Mouse (Mus musculus) kidney, postnatal 0 days (tissue): ENCODE data around the gene Dnah17. TPM values are rescaled to one million over a fixed set of nuclear protein-coding genes. Genes with fewer than 3 reads are reported as not detected.

ENCODE experiments used
- ATAC-seq: fragments of 200-750 bp; cut with Nextera tagmentation; replicated peaks from 2 replicates; pipeline ENCODE4 v1.8.0; 2017; ENCODE audit warnings: low read depth, moderate number of reproducible peaks, moderate TSS enrichment, moderate library complexity; ENCODE audit not compliant: low FRiP score
- DNase-seq: peaks from one replicate; pipeline ENCODE4 v3.0.0-alpha.2; 2016; ENCODE audit warnings: low spot score
- H3K27ac ChIP-seq: fragments of 300-500 bp; sonication (generic); 2 replicates; pipeline ENCODE4 v1.5.1; 2014; ENCODE audit warnings: mild to moderate bottlenecking
- H3K27me3 ChIP-seq: fragments of 300-500 bp; sonication (generic); 2 replicates; pipeline ENCODE4 v1.6.1; 2014; ENCODE audit warnings: low read length, mixed read lengths; ENCODE audit not compliant: insufficient read depth
- H3K36me3 ChIP-seq: fragments of 300-500 bp; sonication (generic); 2 replicates; pipeline ENCODE4 v1.6.1; 2014; ENCODE audit warnings: low read length, mixed read lengths; ENCODE audit not compliant: insufficient read depth
- H3K4me1 ChIP-seq: fragments of 300-500 bp; sonication (generic); replicated peaks from 2 replicates; pipeline ENCODE4 v1.6.1; 2014; ENCODE audit warnings: antibody characterized with exemption, low read length, mixed read lengths; ENCODE audit not compliant: insufficient read depth
- H3K4me2 ChIP-seq: fragments of 300-500 bp; sonication (generic); 2 replicates; pipeline ENCODE4 v1.6.1; 2014; ENCODE audit warnings: mild to moderate bottlenecking, low read length, moderate library complexity, mixed read lengths
- H3K4me3 ChIP-seq: fragments of 300-500 bp; sonication (generic); replicated peaks from 2 replicates; pipeline ENCODE4 v1.5.1; 2014; ENCODE audit warnings: low read depth, low read length
- H3K9ac ChIP-seq: fragments of 300-500 bp; sonication (generic); 2 replicates; pipeline ENCODE4 v1.6.1; 2014; ENCODE audit warnings: low read depth, low read length
- H3K9me3 ChIP-seq: fragments of 300-500 bp; sonication (generic); replicated peaks from 2 replicates; pipeline ENCODE4 v1.6.1; 2016; ENCODE audit warnings: low read length, inconsistent platforms, mixed read lengths
- CTCF ChIP-seq: IDR thresholded peaks from 2 replicates; pipeline ENCODE4 v1.5.1; 2016; ENCODE audit warnings: antibody characterized with exemption, low read depth, mild to moderate bottlenecking, moderate library complexity
- WGBS: fragments of 180-500 bp; shearing (Covaris S2); extraction: QIAGEN DNeasy Blood & Tissue Kit; methylation state at CpG from one replicate; pipeline ENCODE4 v1.1.7; 2014; 5-methylcytosine and 5-hydroxymethylcytosine counted together
- polyA plus RNA-seq: library from polyadenylated mRNA; unstranded; fragments of >200 nt; fragmentation: Nextera tagmentation; extraction: Ambion mirVana; gene quantifications from 2 replicates; pipeline ENCODE4 v1.2.1, GENCODE M21; 2015

The Dnah17 gene
- polyA plus RNA-seq, 1 experiment from 2014 or later, result 0.12 TPM

DNA sequence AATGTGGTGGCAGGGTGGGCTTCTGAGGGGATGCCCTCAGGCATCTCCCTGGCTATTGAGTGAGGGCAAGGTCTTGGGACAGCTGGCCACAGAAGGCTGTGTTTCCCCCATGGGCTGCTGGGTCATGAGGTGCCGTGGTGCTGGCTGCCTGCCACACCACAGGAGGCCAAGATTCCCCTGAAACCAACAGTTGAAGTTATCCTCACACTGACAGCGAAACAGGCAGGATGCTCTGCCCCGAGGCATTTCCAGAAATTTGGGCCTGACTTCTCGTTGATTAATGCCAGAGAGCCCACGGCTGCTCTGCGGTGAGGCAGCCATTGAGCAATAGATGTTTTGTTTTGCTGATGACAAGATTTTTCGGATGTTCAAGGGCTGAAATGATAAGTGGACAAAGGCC lies 151.0 kb downstream of the Dnah17 start:
- ATAC-seq, result no peak
- no peaks in the 10 kb centered on the region for H3K36me3 ChIP-seq
- no peak for DNase-seq
- H3K27ac ChIP-seq, result no peak overlapping the region
- WGBS, result 68% methylated on average over 7 of the region's 7 CpGs
- no peak for TF ChIP-seq CTCF
- H3K4me3 ChIP-seq, result no peak overlapping the region
- no peak overlapping the region for H3K4me2 ChIP-seq
- peaks cover 19% of the 10 kb centered on the region for H3K4me1 ChIP-seq
- H3K9ac ChIP-seq, result no peak overlapping the region; the same call in 1 of the 2 replicates
- no peaks in the 10 kb centered on the region for H3K27me3 ChIP-seq
- no peaks in the 10 kb centered on the region for H3K9me3 ChIP-seq

DNA sequence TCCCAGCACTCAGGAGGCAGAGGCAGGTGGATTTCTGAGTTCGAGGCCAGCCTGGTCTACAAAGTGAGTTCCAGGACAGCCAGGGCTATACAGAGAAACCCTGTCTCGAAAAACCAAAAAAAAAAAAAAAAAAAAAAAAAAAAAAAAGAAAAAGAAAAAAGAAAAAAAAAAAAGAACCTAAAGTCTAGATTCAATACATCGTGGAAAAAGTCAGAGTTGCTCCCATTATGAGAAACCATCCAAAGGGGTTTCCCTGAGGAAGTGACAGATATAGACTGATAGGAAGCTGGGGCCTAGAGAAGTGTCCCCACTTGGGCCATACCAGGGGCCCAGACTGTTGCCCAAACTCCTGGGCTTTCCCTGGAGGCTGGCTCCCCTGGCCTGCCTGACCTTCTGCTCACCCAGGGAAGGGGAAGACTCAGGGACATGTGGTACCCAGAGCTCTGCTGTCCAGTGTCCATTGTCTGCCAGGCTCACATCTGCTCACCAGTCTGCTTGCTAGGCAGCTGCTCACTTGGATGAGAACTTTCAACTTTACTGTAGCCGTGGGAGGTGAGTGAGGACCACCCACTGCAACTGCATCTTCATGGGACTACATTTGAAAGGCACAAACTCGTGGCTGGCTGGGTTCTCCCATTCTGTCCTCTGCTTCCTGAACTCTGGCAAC lies 152.6 kb downstream of the Dnah17 start:
- no peak for DNase-seq
- Histone ChIP-seq H3K4me3 (no peak overlapping the region), H3K4me2 (no peak overlapping the region), H3K27ac (no peak overlapping the region), H3K27me3 (no peaks in the 10 kb centered on the region), H3K9me3 (no peaks in the 10 kb centered on the region), H3K36me3 (no peaks in the 10 kb centered on the region), H3K4me1 (peaks cover 19% of the 10 kb centered on the region), H3K9ac (no peak overlapping the region)
- no peak for TF ChIP-seq CTCF
- no peak for ATAC-seq
- 56% methylated on average over 4 of the region's 5 CpGs for WGBS

DNA sequence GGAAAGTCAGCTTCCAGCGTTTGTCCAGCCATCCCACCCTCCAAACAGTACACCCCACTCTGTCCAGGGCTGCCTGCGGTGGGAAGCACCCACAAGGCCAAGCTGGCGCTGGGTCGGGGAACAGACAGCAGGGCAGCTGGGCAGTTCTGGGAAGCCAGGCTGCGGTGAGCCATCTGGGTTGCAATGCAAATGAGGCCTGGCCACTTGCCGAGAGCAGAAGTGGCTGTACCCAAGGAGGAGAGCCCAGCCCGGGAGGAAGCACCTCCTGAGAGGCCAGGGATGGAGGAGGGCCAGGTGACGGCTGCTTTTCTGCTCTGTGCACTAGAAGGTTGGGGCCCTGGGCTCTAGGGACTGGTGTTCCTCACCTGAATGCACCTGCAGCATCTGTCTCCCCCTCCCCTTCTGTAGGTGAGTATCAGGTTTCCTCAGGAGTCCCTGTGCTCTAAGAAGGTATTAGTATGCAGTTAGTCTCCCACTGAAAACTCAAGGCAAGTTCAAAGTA lies 154.3 kb downstream of the Dnah17 start:
- ATAC-seq (peak; percentile 70), DNase-seq (peak; percentile 49)
- no peak overlapping the region for H3K9ac ChIP-seq
- H3K36me3 ChIP-seq, result no peaks in the 10 kb centered on the region
- no peak for TF ChIP-seq CTCF
- 20% methylated on average over 8 of the region's 8 CpGs for WGBS
- no peaks in the 10 kb centered on the region for H3K9me3 ChIP-seq
- H3K27me3 ChIP-seq, result no peaks in the 10 kb centered on the region
- H3K4me3 ChIP-seq, result no peak overlapping the region
- peaks cover 19% of the 10 kb centered on the region for H3K4me1 ChIP-seq
- peak overlapping the region; percentile 77 for H3K27ac ChIP-seq
- peak overlapping the region; percentile 8; the same call in 1 of the 2 replicates for H3K4me2 ChIP-seq

DNA sequence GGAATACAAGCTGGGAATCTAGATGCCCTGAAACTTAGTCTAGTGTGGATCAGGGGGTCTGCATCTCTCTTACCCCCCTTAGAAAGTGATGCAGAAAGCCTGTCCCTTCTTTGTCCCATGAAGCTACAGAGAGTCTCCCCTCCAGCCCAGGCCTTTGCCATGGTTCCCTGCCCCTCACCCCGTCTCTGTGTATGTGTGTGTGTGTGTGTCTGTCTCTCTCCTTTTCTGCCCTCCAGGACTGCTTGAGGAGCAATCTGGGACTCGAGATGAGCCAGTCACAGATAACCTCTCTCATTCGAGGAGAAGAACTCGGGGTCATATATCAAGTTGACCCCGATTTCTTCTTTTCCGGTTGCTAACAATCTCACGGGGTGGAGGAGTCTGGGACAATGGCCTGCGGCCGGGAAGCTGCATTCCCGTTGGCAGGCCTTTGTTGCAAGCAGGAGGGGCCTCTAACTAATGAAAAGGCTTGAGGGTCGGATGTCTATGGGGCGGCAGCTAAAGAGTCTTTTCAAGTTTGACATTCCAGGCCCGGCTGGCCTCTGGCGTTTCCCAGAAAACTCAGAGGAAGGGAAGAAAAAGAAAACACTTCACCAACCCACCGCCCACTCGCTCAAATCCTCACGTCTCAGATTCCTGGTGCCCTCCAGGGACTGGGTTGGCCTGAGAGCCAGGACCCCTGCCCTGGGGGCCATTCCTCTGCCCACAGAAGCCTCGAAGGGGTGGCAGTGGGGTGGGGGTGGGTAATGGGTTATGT lies 155.0 kb downstream of the Dnah17 start:
- ATAC-seq, result no peak

DNA sequence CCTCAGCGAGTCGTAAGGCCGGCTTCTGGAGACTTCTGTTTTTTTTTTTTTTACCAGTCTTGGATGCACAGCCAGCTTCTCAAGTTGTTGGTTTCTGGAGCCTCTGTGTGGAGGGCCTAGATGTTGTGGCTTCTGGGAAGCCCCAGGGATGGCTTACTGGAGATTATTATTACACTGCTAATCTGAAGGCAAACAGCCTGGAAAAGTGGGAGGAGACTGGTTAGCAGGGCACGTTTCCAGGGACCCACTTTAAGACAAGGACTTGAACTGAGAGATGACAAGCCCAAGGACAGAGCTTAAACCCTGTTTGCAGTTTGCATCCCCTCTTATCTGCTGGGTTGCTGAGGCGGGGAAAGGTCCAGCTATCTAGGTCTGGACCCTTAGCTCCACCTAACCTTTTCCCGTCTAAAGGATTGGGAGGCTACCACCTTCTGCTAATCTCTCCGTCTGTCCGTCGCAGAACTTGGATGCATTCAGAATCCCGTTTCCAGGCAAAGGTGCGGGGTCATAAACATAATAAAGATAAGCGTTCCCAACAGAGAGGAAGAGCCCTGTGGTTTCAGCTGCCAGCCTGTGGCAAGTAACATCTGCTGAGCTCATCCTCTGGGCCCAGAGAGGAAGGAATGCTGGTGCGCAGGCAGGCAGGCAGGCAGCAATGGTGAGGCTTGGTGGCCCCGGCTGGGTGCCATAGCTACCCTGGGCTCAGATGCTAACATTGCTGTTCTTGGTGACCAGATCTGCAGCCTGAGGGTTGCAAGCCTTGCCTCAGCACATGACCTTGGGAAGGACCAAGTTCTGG lies 155.9 kb downstream of the Dnah17 start:
- no peak overlapping the region for H3K9ac ChIP-seq

More for the DNA sequence above, 155.0 kb downstream of the Dnah17 start:
- Histone ChIP-seq H3K4me3 (no peak overlapping the region), H3K9me3 (no peaks in the 10 kb centered on the region), H3K4me2 (no peak overlapping the region; the same call in 1 of the 2 replicates), H3K36me3 (no peaks in the 10 kb centered on the region), H3K4me1 (peaks cover 19% of the 10 kb centered on the region), H3K9ac (no peak overlapping the region), H3K27me3 (no peaks in the 10 kb centered on the region), H3K27ac (peak overlapping the region; percentile 77)
- TF ChIP-seq CTCF, result no peak
- peak; percentile 80 for DNase-seq
- 9% methylated on average over 18 of the region's 18 CpGs for WGBS

DNA sequence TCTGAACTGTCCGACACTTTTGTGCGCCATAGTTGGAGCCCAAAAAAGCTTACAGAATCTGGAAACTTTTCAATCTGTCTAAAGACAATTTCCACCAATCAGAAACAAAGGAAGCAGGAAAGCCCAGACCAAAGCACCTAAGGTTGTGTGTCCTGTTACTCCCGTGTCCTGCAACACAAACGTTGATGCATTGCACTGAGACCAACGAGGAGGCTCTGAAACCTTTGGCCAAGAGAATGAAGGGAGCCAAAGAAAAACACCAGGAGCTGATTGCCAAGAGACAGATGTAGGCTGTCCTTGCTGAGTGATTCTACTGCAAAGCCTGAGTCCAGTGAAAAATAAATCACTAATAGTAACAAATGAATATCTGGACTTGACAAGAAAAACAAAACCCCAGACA lies 156.9 kb downstream of the Dnah17 start:
- H3K36me3 ChIP-seq, result no peaks in the 10 kb centered on the region
- no peaks in the 10 kb centered on the region for H3K27me3 ChIP-seq
- ATAC-seq, result no peak
- no peak overlapping the region for H3K4me3 ChIP-seq
- 37% methylated on average over 5 of the region's 5 CpGs for WGBS
- H3K9me3 ChIP-seq, result no peaks in the 10 kb centered on the region
- H3K27ac ChIP-seq, result no peak overlapping the region
- no peak for DNase-seq
- H3K4me2 ChIP-seq, result no peak overlapping the region
- no peak overlapping the region for H3K9ac ChIP-seq
- peaks cover 19% of the 10 kb centered on the region for H3K4me1 ChIP-seq
- TF ChIP-seq CTCF, result no peak

More for the DNA sequence above, 155.9 kb downstream of the Dnah17 start:
- Histone ChIP-seq H3K36me3 (no peaks in the 10 kb centered on the region), H3K9me3 (no peaks in the 10 kb centered on the region), H3K4me2 (no peak overlapping the region), H3K4me3 (no peak overlapping the region), H3K27me3 (no peaks in the 10 kb centered on the region), H3K4me1 (peaks cover 19% of the 10 kb centered on the region), H3K27ac (peak overlapping the region; percentile 77; the same call in 1 of the 2 replicates)
- WGBS, result 53% methylated on average over 14 of the region's 14 CpGs
- ATAC-seq, result no peak
- no peak for DNase-seq
- no peak for TF ChIP-seq CTCF
